Mouse (Mus musculus): ENCODE data around the gene Nfkbia. TPM values are rescaled to one million over a fixed set of nuclear protein-coding genes. Genes with fewer than 3 reads are reported as not detected.

The Nfkbia gene
- total RNA-seq, 2 experiments from 2014 or later: 98.9 to 111 TPM

- peak; percentile 86 to 90 for DNase-seq
Measured at GRCm38 (mm10) chr12:55442861-55443850, 49.3 kb downstream of the Nfkbia start.

GRCm38 (mm10) chr12:55442245-55442644 lies 50.2 kb downstream of the Nfkbia start:
- no peak for DNase-seq

- DNase-seq: no peak
Measured at GRCm38 (mm10) chr12:55440416-55440815, 52.0 kb downstream of the Nfkbia start.

Other genes starting within 250 kb of the Nfkbia start
- 10 to 100 TPM; 15.4 to 18.9 TPM for gene 1110008L16Rik, start 193.1 kb downstream of the Nfkbia start, total RNA-seq (2021)
- gene Ppp2r3c, start 189.6 kb downstream of the Nfkbia start, total RNA-seq (2021): 10 to 100 TPM; 11.1 to 11.3 TPM
- gene Psma6, start 108.4 kb downstream of the Nfkbia start, total RNA-seq (2021): 100 to 1,000 TPM; 239 to 242 TPM
- gene Aldoart2, start 72.6 kb upstream of the Nfkbia start, total RNA-seq (2021): not detected
- under 1 TPM; 0.40 to 0.92 TPM for gene Insm2, start 106.8 kb upstream of the Nfkbia start, total RNA-seq (2021)